Mouse (Mus musculus) left cerebral cortex, adult 9 months (tissue): ENCODE data around the gene Slfnl1.

Experiments
- DNase-seq, 2 experiments: peaks; one replicate each; pipeline ENCODE4 v3.0.0; 2022; ENCODE audit warnings: low spot score in 2 of 2

The Slfnl1 gene

DNA sequence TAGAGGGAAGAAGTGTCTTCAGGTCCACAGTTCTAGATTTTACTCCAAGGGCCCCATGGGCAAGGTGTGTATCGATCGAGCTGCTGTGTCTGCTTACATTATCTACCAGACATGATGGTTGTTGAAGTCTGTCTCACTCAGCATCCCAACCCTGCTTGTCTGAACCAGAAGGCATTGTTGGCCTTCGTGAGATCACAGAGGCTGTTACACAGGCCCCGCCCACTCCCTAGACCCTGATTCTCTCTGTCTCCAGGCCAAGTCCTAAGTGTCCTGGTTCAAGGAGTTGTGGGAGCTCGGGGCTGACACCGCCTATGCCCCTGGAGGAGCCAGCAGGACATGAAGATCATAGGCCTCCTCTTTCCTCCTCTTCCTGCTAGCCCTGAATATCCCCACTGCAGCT is at the start of gene Slfnl1:
Gene Slfnl1 (plus strand): TSS at position 246 of the 400 bp plus-strand sequence.
- DNase-seq, result no peak

- DNase-seq, result no peak
Measured at GRCm38 (mm10) chr4:120487707-120488106, 44.3 kb upstream of the Slfnl1 start.

- no peak for DNase-seq
Measured at GRCm38 (mm10) chr4:120506955-120507354, 25.1 kb upstream of the Slfnl1 start.

DNA sequence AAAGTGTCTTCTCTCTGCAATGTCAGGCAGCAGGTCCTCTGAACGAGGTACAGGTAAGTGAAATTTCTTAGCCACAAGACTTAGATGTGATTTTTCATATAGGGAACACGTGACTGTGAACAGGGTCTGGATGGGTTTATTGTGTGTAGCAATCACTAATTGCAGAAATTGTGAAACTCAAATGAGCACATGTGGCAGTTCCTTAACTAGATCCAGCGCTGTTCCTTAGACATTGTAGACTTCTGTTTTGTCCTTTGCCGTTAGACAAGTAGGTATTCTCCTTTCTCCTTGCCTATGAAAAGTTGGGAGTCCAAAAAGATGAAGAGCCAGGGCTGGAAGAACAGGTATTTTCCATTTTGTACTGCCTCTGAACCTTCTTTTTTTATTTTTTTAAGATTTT is 20.8 kb upstream of the Slfnl1 start:
- DNase-seq, result no peak

DNA sequence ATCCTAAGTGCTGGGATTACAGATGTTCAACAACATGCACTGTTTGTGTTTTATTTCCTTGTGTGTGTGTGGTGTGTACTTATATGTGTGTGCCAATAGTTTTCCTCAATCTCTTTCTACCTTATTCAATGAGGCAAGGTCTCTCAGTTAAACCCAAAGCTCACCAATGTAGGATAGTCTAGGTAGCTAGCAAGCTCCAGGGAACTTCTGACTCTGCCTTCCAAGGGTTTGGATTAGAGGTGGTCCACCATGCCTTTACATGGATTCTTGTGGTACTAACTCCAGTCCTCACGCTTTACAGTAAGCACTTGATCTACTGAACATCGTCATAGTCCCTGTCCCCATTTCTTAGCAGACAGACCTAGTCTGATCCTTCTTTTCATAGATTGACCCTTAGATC is 17.7 kb upstream of the Slfnl1 start:
- DNase-seq, result no peak

- no peak for DNase-seq
Measured at GRCm38 (mm10) chr4:120516491-120516890, 15.5 kb upstream of the Slfnl1 start.

- no peak for DNase-seq
Measured at GRCm38 (mm10) chr4:120516907-120517306, 15.1 kb upstream of the Slfnl1 start.

GRCm38 (mm10) chr4:120517335-120517734 is 14.7 kb upstream of the Slfnl1 start:
- DNase-seq, result no peak

DNA sequence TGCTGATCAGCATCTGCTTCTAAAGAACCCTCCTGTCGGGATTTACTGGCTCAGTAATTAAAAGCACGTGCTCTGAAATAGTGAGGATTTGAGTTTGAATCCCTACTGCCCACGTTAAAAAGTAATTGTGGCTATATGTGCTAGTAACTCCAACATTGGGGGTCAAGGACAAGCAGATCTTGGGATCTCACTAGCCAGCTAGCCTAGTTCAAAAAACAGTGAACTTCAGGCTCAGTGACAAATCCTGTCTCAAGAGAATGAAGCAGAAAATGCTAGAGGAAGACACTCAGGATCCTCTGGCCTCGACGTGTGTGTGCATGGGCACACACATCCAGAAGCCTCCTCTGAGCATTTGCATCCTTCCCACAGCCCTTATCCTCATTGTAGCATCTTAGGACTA is 10.3 kb upstream of the Slfnl1 start:
- no peak for DNase-seq

GRCm38 (mm10) chr4:120522351-120522750 is 9.7 kb upstream of the Slfnl1 start:
- no peak for DNase-seq

DNA sequence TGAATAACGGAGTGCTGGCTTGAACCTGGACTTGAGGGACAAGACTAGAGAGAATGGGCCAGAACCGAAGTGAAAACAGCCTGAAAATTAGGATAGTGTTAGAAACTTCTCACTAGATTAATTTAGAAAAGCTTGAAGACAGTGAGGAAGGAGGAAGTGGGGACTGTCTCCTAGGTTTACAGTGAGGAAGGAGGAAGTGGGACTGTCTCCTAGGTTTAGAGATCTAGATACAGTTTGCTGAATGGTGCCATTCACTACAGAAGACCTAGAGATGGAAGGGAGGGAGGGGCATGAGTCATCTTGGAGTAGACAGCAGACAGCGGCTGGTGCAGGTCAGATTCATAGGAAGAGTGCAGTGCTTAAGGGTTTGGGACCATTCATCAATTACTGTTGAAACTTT is 8.9 kb upstream of the Slfnl1 start:
- no peak for DNase-seq

GRCm38 (mm10) chr4:120528171-120528570 is 3.9 kb upstream of the Slfnl1 start:
- no peak for DNase-seq

GRCm38 (mm10) chr4:120538664-120539063 is 6.6 kb downstream of the Slfnl1 start:
- DNase-seq, result no peak

GRCm38 (mm10) chr4:120544896-120545295 is 12.9 kb downstream of the Slfnl1 start:
- no peak for DNase-seq

DNA sequence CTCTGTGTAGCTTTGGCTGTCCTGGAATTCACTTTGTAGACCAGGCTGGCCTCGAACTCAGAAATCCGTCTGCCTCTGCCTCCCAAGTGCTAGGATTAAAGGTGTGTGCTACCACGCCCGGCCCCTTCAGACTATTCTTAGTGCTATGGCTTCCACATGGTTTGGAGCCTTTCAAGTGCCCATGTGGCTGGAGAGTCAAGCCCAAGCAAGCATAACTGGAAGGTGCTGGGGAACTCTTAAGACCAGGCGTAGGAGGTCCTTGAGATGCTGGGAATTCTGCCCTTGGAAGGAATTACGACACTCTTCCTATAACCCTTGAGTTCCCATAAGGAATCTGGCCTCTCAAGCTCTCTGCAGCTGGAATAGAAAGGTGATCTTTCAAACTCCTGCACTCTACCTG is 24.6 kb downstream of the Slfnl1 start:
- DNase-seq, result no peak

DNA sequence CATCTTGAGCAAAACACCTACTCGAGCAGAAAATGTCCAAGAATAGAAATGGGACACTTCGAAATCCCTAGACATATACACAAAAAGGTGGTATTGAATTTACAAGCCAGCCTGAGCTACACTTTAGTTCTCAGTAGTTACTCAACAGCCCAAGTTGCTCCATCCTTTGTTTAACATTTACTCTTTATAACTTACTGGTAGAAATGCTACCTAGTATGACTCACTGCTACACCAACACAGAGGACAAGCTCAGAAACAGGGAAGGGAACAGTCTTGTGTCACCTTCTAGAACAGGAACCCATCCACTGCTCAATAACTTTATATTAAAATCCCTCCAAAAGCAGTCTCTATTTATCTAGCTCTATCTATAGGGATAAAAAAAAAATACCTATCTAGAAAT is 33.7 kb downstream of the Slfnl1 start:
- DNase-seq, result no peak

DNA sequence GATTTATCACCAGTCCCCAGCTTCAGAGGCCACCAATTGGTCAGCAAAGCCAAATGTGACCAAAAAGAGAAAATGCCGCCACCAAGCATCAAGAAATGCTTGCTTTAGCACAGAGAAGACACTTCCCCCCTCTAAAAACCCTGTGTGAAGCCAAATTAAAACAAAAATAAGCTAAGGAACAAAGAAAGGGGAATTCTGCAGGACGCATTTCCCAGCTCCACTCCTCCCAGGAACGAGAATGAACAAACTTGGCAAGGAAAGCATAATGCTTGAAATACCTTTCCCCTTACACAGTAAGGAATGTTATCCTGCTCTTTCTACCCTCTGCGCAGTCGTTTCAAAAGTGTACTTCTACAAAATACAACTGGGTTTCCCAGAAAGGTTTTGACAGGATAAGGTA is 36.0 kb downstream of the Slfnl1 start:
- no peak for DNase-seq

DNA sequence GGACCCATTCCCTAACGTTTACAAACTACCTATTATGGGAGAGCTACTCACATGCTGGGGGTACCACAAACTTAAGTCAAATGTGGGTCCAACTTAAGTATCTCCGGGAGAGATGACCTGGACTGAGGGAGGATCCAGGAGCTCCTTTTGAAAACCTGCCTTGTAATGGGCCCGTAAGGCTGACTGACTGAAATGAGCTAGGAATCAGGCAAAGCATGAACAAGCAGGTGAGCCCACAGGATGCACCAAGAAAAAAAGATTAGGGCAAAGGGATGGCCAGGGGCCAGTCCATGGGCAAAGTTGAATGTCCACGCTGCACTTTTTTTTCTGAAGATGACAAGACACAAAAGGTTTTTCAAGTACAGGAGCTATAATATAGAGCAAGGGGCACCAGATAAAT is 37.0 kb downstream of the Slfnl1 start:
- no peak for DNase-seq

GRCm38 (mm10) chr4:120569486-120570437 is 37.7 kb downstream of the Slfnl1 start, which contains the start of gene Ctps:
TSS of gene Ctps (minus strand) at chr4:120570276.
- peak; percentile 80 to 93 for DNase-seq

- DNase-seq, result no peak
Measured at GRCm38 (mm10) chr4:120570438-120571069, 38.5 kb downstream of the Slfnl1 start.

GRCm38 (mm10) chr4:120571070-120571464 is 39.0 kb downstream of the Slfnl1 start:
- no peak for DNase-seq

GRCm38 (mm10) chr4:120571691-120572090 is 39.7 kb downstream of the Slfnl1 start:
- DNase-seq, result no peak

DNA sequence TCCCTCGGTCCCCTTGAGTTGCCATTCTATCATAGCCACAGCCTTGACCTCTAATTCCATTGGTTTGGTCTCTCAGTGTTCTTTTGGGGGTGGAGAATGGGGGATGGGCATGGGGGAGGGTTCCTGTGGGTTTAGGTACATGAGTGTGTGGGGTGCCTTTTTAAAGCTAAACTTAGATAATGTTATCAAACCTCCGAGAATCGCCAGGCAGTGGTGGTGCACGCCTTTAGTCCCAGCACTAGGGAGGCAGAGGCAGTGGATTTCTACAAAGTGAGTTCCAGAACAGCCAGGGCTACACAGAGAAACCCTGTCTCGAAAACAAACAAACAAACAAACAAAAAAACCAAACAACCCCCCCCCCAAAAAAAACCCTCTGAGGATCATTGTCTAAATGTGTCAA is 48.9 kb downstream of the Slfnl1 start:
- DNase-seq, result no peak
